Mouse (Mus musculus): ENCODE measurements around the gene Reep3. TPM values are rescaled to one million over a fixed set of nuclear protein-coding genes. Genes with fewer than 3 reads are reported as not detected.
"Not testable (repeated sequence)": the region's sequence is repeated elsewhere in the genome, so short reads cannot be mapped to it uniquely, and the experiment has no call there.

Gene Reep3
- polyA plus RNA-seq, 1 experiment from 2014 or later, result 54.9 TPM

- H3K4me3 ChIP-seq, result no peak overlapping the region
- no peaks in the 10 kb centered on the region for H3K9me3 ChIP-seq
- no peaks in the 10 kb centered on the region for H3K36me3 ChIP-seq
- H3K4me2 ChIP-seq, result no peak overlapping the region
- H3K9ac ChIP-seq, result no peak overlapping the region
- peaks cover 22% of the 10 kb centered on the region for H3K4me1 ChIP-seq
- ATAC-seq (ENCODE audit: insufficient number of reproducible peaks, low FRiP score, low TSS enrichment, low read depth), result no peak
- H3K27ac ChIP-seq, result no peak overlapping the region
- no peaks in the 10 kb centered on the region for H3K27me3 ChIP-seq
- WGBS, result 60% methylated on average over 2 of the region's 2 CpGs
Observed at GRCm38 (mm10) chr10:67123756-67124155, 27.0 kb upstream of the Reep3 start.

- Histone ChIP-seq H3K27me3 (no peaks in the 10 kb centered on the region), H3K27ac (no peak overlapping the region), H3K9me3 (no peaks in the 10 kb centered on the region), H3K4me2 (no peak overlapping the region), H3K4me1 (peaks cover 32% of the 10 kb centered on the region), H3K36me3 (no peaks in the 10 kb centered on the region), H3K4me3 (no peak overlapping the region), H3K9ac (no peak overlapping the region)
- WGBS, result 78% methylated on average over 2 of the region's 2 CpGs
- ATAC-seq (ENCODE audit: insufficient number of reproducible peaks, low FRiP score, low TSS enrichment, low read depth), result no peak
Observed at GRCm38 (mm10) chr10:67120640-67121039, 23.9 kb upstream of the Reep3 start.

GRCm38 (mm10) chr10:67120180-67120579 is 23.4 kb upstream of the Reep3 start:
- no peak overlapping the region for H3K27ac ChIP-seq
- WGBS, result 73% methylated on average over 4 of the region's 4 CpGs
- peaks cover 32% of the 10 kb centered on the region for H3K4me1 ChIP-seq
- H3K27me3 ChIP-seq, result no peaks in the 10 kb centered on the region
- no peaks in the 10 kb centered on the region for H3K9me3 ChIP-seq
- ATAC-seq (ENCODE audit: insufficient number of reproducible peaks, low FRiP score, low TSS enrichment, low read depth), result no peak
- H3K36me3 ChIP-seq, result no peaks in the 10 kb centered on the region
- no peak overlapping the region for H3K4me3 ChIP-seq
- H3K9ac ChIP-seq, result no peak overlapping the region
- no peak overlapping the region for H3K4me2 ChIP-seq

- no peak overlapping the region for H3K27ac ChIP-seq
- no peak for ATAC-seq (ENCODE audit: insufficient number of reproducible peaks, low FRiP score, low TSS enrichment, low read depth)
- H3K4me3 ChIP-seq, result no peak overlapping the region
- peaks cover 37% of the 10 kb centered on the region for H3K4me1 ChIP-seq
- H3K27me3 ChIP-seq, result no peaks in the 10 kb centered on the region
- H3K9me3 ChIP-seq, result no peaks in the 10 kb centered on the region
- WGBS, result 49% methylated on average over 7 of the region's 7 CpGs
- H3K36me3 ChIP-seq, result no peaks in the 10 kb centered on the region
- no peak overlapping the region for H3K4me2 ChIP-seq
- H3K9ac ChIP-seq, result no peak overlapping the region
Observed at GRCm38 (mm10) chr10:67119291-67119690, 22.5 kb upstream of the Reep3 start.

- no peak overlapping the region for H3K4me2 ChIP-seq
- no peak for ATAC-seq (ENCODE audit: insufficient number of reproducible peaks, low FRiP score, low TSS enrichment, low read depth)
- peaks cover 47% of the 10 kb centered on the region for H3K4me1 ChIP-seq
- H3K4me3 ChIP-seq, result no peak overlapping the region
- H3K9me3 ChIP-seq, result no peaks in the 10 kb centered on the region
- no peak overlapping the region for H3K27ac ChIP-seq
- WGBS, result 30% methylated on average over 8 of the region's 8 CpGs
- no peak overlapping the region for H3K9ac ChIP-seq
- H3K36me3 ChIP-seq, result no peaks in the 10 kb centered on the region
- no peaks in the 10 kb centered on the region for H3K27me3 ChIP-seq
Observed at GRCm38 (mm10) chr10:67116251-67116650, 19.5 kb upstream of the Reep3 start.

GRCm38 (mm10) chr10:67115666-67116091 is 18.9 kb upstream of the Reep3 start:
- 10% methylated on average over 5 of the region's 5 CpGs for WGBS
- H3K9ac ChIP-seq, result no peak overlapping the region
- no peaks in the 10 kb centered on the region for H3K9me3 ChIP-seq
- H3K4me1 ChIP-seq, result peaks cover 53% of the 10 kb centered on the region
- H3K4me2 ChIP-seq, result no peak overlapping the region
- no peaks in the 10 kb centered on the region for H3K36me3 ChIP-seq
- no peaks in the 10 kb centered on the region for H3K27me3 ChIP-seq
- ATAC-seq (ENCODE audit: insufficient number of reproducible peaks, low FRiP score, low TSS enrichment, low read depth), result peak; percentile 74
- H3K27ac ChIP-seq, result peak overlapping the region; percentile 65
- H3K4me3 ChIP-seq, result no peak overlapping the region

GRCm38 (mm10) chr10:67115115-67115514 is 18.4 kb upstream of the Reep3 start:
- Histone ChIP-seq H3K4me1 (peaks cover 57% of the 10 kb centered on the region), H3K4me3 (no peak overlapping the region), H3K9ac (no peak overlapping the region), H3K9me3 (no peaks in the 10 kb centered on the region), H3K4me2 (no peak overlapping the region), H3K27ac (peak overlapping the region; percentile 65), H3K36me3 (no peaks in the 10 kb centered on the region), H3K27me3 (no peaks in the 10 kb centered on the region)
- WGBS, result 14% methylated on average over 6 of the region's 6 CpGs
- ATAC-seq (ENCODE audit: insufficient number of reproducible peaks, low FRiP score, low TSS enrichment, low read depth), result no peak

- Histone ChIP-seq H3K4me1 (peaks cover 55% of the 10 kb centered on the region), H3K9me3 (no peaks in the 10 kb centered on the region), H3K36me3 (no peaks in the 10 kb centered on the region), H3K9ac (no peak overlapping the region), H3K4me3 (no peak overlapping the region), H3K4me2 (no peak overlapping the region), H3K27ac (0 out of 2 replicates have a peak overlapping the region, but pooled peaks have one; percentile 24), H3K27me3 (no peaks in the 10 kb centered on the region)
- ATAC-seq (ENCODE audit: insufficient number of reproducible peaks, low FRiP score, low TSS enrichment, low read depth), result no peak
- 56% methylated on average over 11 of the region's 11 CpGs for WGBS
Observed at GRCm38 (mm10) chr10:67113833-67114232, 17.1 kb upstream of the Reep3 start.

GRCm38 (mm10) chr10:67112967-67113366 is 16.2 kb upstream of the Reep3 start:
- H3K9ac ChIP-seq; H3K36me3 ChIP-seq; H3K4me3 ChIP-seq; H3K27me3 ChIP-seq; H3K4me2 ChIP-seq; H3K27ac ChIP-seq; H3K9me3 ChIP-seq; ATAC-seq (ENCODE audit: insufficient number of reproducible peaks, low FRiP score, low TSS enrichment, low read depth): not testable (repeated sequence)
- peaks cover 49% of the 10 kb centered on the region for H3K4me1 ChIP-seq
- 74% methylated on average over 5 of the region's 5 CpGs for WGBS

- WGBS, result 55% methylated on average over 5 of the region's 5 CpGs
- no peak overlapping the region for H3K4me2 ChIP-seq
- no peak overlapping the region for H3K4me3 ChIP-seq
- H3K9me3 ChIP-seq, result no peaks in the 10 kb centered on the region
- no peak overlapping the region for H3K27ac ChIP-seq
- peaks cover 8% of the 10 kb centered on the region for H3K36me3 ChIP-seq
- no peaks in the 10 kb centered on the region for H3K27me3 ChIP-seq
- ATAC-seq (ENCODE audit: insufficient number of reproducible peaks, low FRiP score, low TSS enrichment, low read depth), result no peak
- peaks cover 52% of the 10 kb centered on the region for H3K4me1 ChIP-seq
- no peak overlapping the region for H3K9ac ChIP-seq
Observed at GRCm38 (mm10) chr10:67111799-67112177, 15.0 kb upstream of the Reep3 start.

GRCm38 (mm10) chr10:67111044-67111798 is 14.5 kb upstream of the Reep3 start:
- no peak overlapping the region for H3K4me2 ChIP-seq
- no peak overlapping the region for H3K27ac ChIP-seq
- H3K9ac ChIP-seq, result no peak overlapping the region
- H3K4me3 ChIP-seq, result no peak overlapping the region
- WGBS, result 58% methylated on average over 14 of the region's 14 CpGs
- H3K27me3 ChIP-seq, result no peaks in the 10 kb centered on the region
- H3K36me3 ChIP-seq, result peaks cover 8% of the 10 kb centered on the region
- H3K4me1 ChIP-seq, result peaks cover 48% of the 10 kb centered on the region
- no peaks in the 10 kb centered on the region for H3K9me3 ChIP-seq
- ATAC-seq (ENCODE audit: insufficient number of reproducible peaks, low FRiP score, low TSS enrichment, low read depth), result no peak

- no peak for ATAC-seq (ENCODE audit: insufficient number of reproducible peaks, low FRiP score, low TSS enrichment, low read depth)
Observed at GRCm38 (mm10) chr10:67109635-67110034, 12.9 kb upstream of the Reep3 start.

More at GRCm38 (mm10) chr10:67109635-67110034, 12.9 kb upstream of the Reep3 start:
- peaks cover 44% of the 10 kb centered on the region for H3K4me1 ChIP-seq
- H3K4me3 ChIP-seq, result no peak overlapping the region
- H3K9ac ChIP-seq, result no peak overlapping the region
- no peak overlapping the region for H3K4me2 ChIP-seq
- peaks cover 8% of the 10 kb centered on the region for H3K36me3 ChIP-seq
- no peaks in the 10 kb centered on the region for H3K9me3 ChIP-seq
- whole genome bisulfite sequencing, result 87% methylated on average over 5 of the region's 5 CpGs
- no peak overlapping the region for H3K27ac ChIP-seq
- H3K27me3 ChIP-seq, result no peaks in the 10 kb centered on the region
